Mouse (Mus musculus) liver, embryonic 14.5 days (tissue): ENCODE data around the gene Tns4. TPM values are rescaled to one million over a fixed set of nuclear protein-coding genes. Genes with fewer than 3 reads are reported as not detected.

Experiments used
- ATAC-seq: fragments of 200-750 bp; cut with Nextera tagmentation; 2 replicates; pipeline ENCODE4 v1.8.0; 2017; ENCODE audit warnings: moderate number of reproducible peaks, mild to moderate bottlenecking, moderate library complexity; ENCODE audit not compliant: insufficient read depth
- DNase-seq, 3 experiments: peaks; one replicate each; pipeline ENCODE4 v3.0.0-alpha.2; 2012 to 2013; ENCODE audit warnings: low read depth in 3 of 3, low spot score in 3 of 3
- H3K27ac ChIP-seq: fragments of 300-500 bp; sonication (generic); 2 replicates; pipeline ENCODE4 v1.5.1; 2014; ENCODE audit warnings: moderate library complexity, mild to moderate bottlenecking, control low read depth, inconsistent platforms
- H3K27me3 ChIP-seq: fragments of 300-500 bp; sonication (generic); 2 replicates; pipeline ENCODE4 v1.6.1; 2014; ENCODE audit warnings: mild to moderate bottlenecking, low read length, moderate library complexity; ENCODE audit not compliant: control insufficient read depth, insufficient read depth
- H3K36me3 ChIP-seq: fragments of 300-500 bp; sonication (generic); replicated peaks from 2 replicates; pipeline ENCODE4 v1.6.1; 2014; ENCODE audit warnings: low read depth; ENCODE audit not compliant: control insufficient read depth, insufficient read depth
- H3K4me1 ChIP-seq, 2 experiments: fragments of 200-500 bp in 1 of 2; fragments of 300-500 bp in 1 of 2; sonication (generic) in 1 of 2; replicated peaks; 2 replicates each; pipeline ENCODE4 v1.6.1; 2012 to 2014; ENCODE audit warnings: antibody characterized with exemption in 1 of 2, inconsistent platforms in 1 of 2, low read length in 1 of 2; ENCODE audit not compliant: control insufficient read depth in 2 of 2, insufficient read depth in 2 of 2
- H3K4me2 ChIP-seq: fragments of 300-500 bp; sonication (generic); 2 replicates; pipeline ENCODE4 v1.6.1; 2014; ENCODE audit warnings: low read depth, mild to moderate bottlenecking, control low read depth, moderate library complexity
- H3K4me3 ChIP-seq, 2 experiments: fragments of 200-500 bp in 1 of 2; fragments of 300-500 bp in 1 of 2; sonication (generic) in 1 of 2; 2 replicates each; pipeline ENCODE4 v1.5.1; 2012 to 2014; ENCODE audit warnings: low read depth in 2 of 2, low read length in 2 of 2, mild to moderate bottlenecking in 2 of 2, control low read depth in 1 of 2, inconsistent platforms in 1 of 2, moderate library complexity in 1 of 2; ENCODE audit not compliant: insufficient read depth in 1 of 2
- H3K9ac ChIP-seq: fragments of 300-500 bp; sonication (generic); replicated peaks from 2 replicates; pipeline ENCODE4 v1.6.1; 2014; ENCODE audit warnings: mild to moderate bottlenecking, control low read depth, moderate library complexity
- H3K9me3 ChIP-seq: fragments of 300-500 bp; sonication (generic); 2 replicates; pipeline ENCODE4 v1.6.1; 2016; ENCODE audit warnings: low read length, mixed read lengths; ENCODE audit not compliant: control insufficient read depth
- CTCF ChIP-seq: IDR thresholded peaks from 2 replicates; pipeline ENCODE4 v1.5.1; 2016; ENCODE audit warnings: antibody characterized with exemption, low read depth, control low read depth
- EP300 ChIP-seq: IDR thresholded peaks from 2 replicates; pipeline ENCODE4 v1.6.1; 2016; ENCODE audit warnings: antibody characterized with exemption, low read depth
- WGBS: fragments of 180-500 bp; shearing (Covaris S2); extraction: QIAGEN DNeasy Blood & Tissue Kit; methylation state at CpG from one replicate; pipeline ENCODE4 v1.1.7; 2014; ENCODE audit not compliant: insufficient replicate concordance; 5-methylcytosine and 5-hydroxymethylcytosine counted together
- polyA plus RNA-seq, 2 experiments: library from polyadenylated mRNA; depleted of rRNA in 1 of 2; stranded (reverse) in 1 of 2; unstranded in 1 of 2; fragments of >200 nt; fragmentation: Nextera tagmentation in 1 of 2; extraction: Ambion mirVana in 1 of 2; gene quantifications; 2 replicates each; pipeline versions ENCODE4 v1.2.1 to v1.2.3; 2012 to 2014

Gene Tns4
- polyA plus RNA-seq, 2 experiments: 0.09 to 0.36 TPM

DNA sequence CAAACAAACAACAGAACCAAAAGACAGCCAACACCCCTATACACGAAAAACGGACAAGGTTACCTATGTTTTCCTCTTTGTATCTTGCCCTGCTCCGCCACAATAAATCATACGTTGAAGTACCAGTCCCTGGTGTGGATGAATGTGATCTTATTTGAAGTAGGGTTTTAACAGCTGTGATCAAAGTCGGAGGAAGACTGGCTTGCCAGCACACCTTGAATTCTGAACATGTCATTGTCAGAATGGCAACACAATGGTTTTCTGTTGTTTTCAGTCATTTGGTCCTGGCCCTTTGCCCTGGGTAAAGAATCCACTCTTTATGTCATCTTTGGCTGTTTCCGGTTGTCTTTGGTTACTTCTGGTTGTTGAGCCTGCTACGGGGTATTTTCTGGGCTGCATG is 29.9 kb upstream of the Tns4 start:
- Histone ChIP-seq H3K9me3 (no peaks in the 10 kb centered on the region), H3K27ac (no peak overlapping the region), H3K4me2 (no peak overlapping the region), H3K4me1 (no peaks in the 10 kb centered on the region), H3K4me3 (no peak overlapping the region), H3K9ac (no peak overlapping the region), H3K27me3 (no peaks in the 10 kb centered on the region), H3K36me3 (no peaks in the 10 kb centered on the region)
- WGBS: 72% methylated on average over 7 of the region's 7 CpGs
- ATAC-seq (no peak), DNase-seq (no peak)
- TF ChIP-seq EP300 (no peak), CTCF (no peak)

DNA sequence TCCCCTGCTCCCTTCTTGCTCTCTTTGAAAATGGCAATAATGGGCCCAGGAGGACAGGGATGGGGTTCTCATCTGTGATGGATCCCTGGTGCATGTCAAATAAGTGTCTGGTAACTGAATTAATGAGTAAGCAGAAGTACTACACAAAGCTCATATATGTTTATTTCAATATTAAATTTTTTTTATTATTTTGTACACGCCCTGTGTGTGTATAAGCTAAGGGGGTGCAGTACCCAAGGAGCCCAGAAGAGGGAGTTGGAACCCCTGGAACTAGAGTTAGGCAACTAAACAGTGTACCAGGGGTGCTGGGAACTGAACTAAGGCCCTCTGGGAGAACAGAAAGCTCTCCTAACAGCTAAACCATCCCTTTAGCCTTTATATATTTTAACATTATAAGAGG is 29.3 kb upstream of the Tns4 start:
- Histone ChIP-seq H3K4me1 (no peaks in the 10 kb centered on the region), H3K27ac (no peak overlapping the region), H3K4me2 (no peak overlapping the region), H3K4me3 (no peak overlapping the region), H3K36me3 (no peaks in the 10 kb centered on the region), H3K9me3 (no peaks in the 10 kb centered on the region), H3K27me3 (no peaks in the 10 kb centered on the region), H3K9ac (no peak overlapping the region)
- TF ChIP-seq EP300: no peak
- peak; percentile 31; the same call in 1 of the 2 replicates for TF ChIP-seq CTCF
- DNase-seq (no peak), ATAC-seq (no peak)
- WGBS: 67% methylated on average over 1 of the region's 1 CpGs

DNA sequence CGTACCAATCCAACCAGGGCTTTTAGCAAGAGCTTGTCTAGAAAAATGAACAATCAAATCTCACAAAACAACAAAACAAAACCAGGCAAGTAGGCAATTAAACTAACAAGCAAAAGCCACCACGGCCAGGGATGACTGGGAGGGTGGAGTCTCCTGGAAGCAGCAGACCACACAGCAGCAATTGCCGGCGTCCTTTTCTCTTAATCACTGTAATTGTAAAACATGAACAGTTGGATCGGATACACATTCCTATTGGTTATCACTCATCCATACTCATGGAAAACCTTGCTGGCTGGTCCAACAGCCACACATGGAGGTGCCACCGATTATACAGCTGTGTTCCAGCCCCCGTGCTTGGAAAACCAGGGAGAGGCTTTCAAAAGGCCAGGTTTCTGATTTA is 28.8 kb upstream of the Tns4 start:
- 74% methylated on average over 7 of the region's 7 CpGs for WGBS
- H3K27ac ChIP-seq: no peak overlapping the region

DNA sequence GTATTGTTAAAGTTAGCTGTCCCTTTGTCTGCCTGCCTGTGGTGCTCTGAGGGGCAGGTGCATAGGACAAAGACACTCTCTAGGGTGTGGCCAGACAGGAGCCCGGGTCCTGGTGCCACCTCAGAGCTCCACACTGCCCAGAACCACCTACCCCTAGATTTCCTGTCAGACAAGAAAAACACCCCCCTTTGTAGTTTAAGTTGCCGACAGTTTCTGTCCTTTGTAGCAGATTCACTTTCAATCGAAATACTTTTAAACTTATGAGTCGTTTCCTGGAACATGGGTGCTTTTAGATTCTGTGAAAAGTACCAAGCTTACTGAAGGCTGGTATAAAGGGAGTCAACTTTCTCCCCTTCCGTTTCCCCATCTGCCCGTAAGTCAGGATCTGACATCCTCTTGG is 26.8 kb upstream of the Tns4 start:
- H3K9me3 ChIP-seq: no peaks in the 10 kb centered on the region
- no peak for DNase-seq
- 51% methylated on average over 6 of the region's 6 CpGs for WGBS
- H3K27me3 ChIP-seq: no peaks in the 10 kb centered on the region
- TF ChIP-seq EP300 (no peak), CTCF (no peak)
- no peak overlapping the region for H3K9ac ChIP-seq
- no peak overlapping the region for H3K4me2 ChIP-seq
- no peaks in the 10 kb centered on the region for H3K4me1 ChIP-seq
- no peak overlapping the region for H3K4me3 ChIP-seq
- H3K36me3 ChIP-seq: no peaks in the 10 kb centered on the region
- H3K27ac ChIP-seq: no peak overlapping the region
- ATAC-seq: no peak

More for the DNA sequence above, 28.8 kb upstream of the Tns4 start:
- no peak overlapping the region for H3K9ac ChIP-seq
- TF ChIP-seq CTCF (no peak), EP300 (no peak)
- H3K9me3 ChIP-seq: no peaks in the 10 kb centered on the region
- H3K4me2 ChIP-seq: no peak overlapping the region
- no peaks in the 10 kb centered on the region for H3K36me3 ChIP-seq
- ATAC-seq: no peak
- no peaks in the 10 kb centered on the region for H3K4me1 ChIP-seq
- no peak overlapping the region for H3K4me3 ChIP-seq
- no peaks in the 10 kb centered on the region for H3K27me3 ChIP-seq
- no peak for DNase-seq

DNA sequence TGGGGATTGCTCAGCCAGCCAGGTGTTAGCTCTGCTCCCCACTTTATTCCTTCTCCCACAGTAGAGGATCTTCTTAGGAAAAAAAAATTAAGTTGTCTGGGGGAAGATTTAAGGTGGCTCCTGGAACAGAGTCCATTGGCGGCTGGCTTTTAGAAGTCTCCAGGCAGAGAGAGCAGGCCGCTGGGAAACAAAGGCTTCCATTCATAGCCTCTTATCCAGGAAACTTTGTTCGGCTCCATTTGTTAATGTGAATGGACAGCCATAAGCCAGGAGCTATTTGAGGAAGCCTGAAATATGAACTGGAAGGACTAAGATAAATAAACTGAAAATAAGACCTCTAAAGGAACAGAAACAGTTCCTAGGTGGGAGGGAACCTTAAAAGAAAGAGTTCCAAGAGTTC is 24.0 kb upstream of the Tns4 start:
- H3K27me3 ChIP-seq: no peaks in the 10 kb centered on the region
- no peak overlapping the region for H3K27ac ChIP-seq
- TF ChIP-seq CTCF (no peak), EP300 (no peak)
- no peaks in the 10 kb centered on the region for H3K36me3 ChIP-seq
- no peaks in the 10 kb centered on the region for H3K4me1 ChIP-seq
- 56% methylated on average over 3 of the region's 3 CpGs for WGBS
- no peak for ATAC-seq
- no peak overlapping the region for H3K4me3 ChIP-seq
- H3K4me2 ChIP-seq: no peak overlapping the region
- DNase-seq: no peak
- H3K9me3 ChIP-seq: no peaks in the 10 kb centered on the region
- H3K9ac ChIP-seq: no peak overlapping the region
